Mouse (Mus musculus): Measurements from ENCODE around the gene Lhfpl2.

The Lhfpl2 gene

DNA sequence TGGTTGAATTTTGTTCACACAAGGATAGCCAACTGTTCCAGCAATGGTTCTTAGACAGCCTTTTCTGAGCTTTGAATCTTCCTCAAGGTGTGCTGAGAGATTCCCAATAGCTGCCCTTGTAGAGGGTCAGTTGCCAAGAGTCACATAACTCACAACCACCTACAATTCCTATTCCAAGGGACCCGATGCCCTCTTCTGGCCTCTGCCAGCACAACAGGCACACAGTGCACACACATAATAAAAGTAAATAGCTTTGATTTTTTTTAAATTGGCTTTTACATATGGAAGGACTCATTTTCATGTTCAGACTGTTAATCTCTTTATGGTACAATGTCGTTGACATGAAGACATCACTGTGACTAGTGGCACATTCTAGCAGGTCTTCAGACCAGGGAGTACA is 155.1 kb downstream of the Lhfpl2 start:
- DNase-seq (ENCODE audit: low spot score in 2 of 2): no peak

DNA sequence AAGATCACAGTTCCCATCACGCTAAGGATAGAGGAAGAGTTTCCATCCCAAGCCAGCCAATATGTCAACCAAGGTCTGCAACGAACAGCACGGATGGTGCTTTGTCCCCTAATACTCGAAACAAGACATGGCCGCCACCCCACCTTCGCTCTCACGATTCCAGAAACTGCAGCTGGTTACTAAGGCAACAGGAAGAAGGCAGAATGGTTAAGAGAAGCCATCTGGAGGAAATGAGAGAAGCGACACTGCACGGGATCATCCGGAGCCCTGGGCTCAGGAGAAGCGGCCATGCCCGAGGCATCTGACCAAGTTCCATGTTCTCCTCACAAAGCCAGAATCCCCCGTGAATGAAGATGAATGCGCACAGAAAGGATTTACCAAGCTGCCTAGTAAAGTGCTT is 166.0 kb downstream of the Lhfpl2 start:
- DNase-seq (ENCODE audit: low spot score in 2 of 2): no peak

DNA sequence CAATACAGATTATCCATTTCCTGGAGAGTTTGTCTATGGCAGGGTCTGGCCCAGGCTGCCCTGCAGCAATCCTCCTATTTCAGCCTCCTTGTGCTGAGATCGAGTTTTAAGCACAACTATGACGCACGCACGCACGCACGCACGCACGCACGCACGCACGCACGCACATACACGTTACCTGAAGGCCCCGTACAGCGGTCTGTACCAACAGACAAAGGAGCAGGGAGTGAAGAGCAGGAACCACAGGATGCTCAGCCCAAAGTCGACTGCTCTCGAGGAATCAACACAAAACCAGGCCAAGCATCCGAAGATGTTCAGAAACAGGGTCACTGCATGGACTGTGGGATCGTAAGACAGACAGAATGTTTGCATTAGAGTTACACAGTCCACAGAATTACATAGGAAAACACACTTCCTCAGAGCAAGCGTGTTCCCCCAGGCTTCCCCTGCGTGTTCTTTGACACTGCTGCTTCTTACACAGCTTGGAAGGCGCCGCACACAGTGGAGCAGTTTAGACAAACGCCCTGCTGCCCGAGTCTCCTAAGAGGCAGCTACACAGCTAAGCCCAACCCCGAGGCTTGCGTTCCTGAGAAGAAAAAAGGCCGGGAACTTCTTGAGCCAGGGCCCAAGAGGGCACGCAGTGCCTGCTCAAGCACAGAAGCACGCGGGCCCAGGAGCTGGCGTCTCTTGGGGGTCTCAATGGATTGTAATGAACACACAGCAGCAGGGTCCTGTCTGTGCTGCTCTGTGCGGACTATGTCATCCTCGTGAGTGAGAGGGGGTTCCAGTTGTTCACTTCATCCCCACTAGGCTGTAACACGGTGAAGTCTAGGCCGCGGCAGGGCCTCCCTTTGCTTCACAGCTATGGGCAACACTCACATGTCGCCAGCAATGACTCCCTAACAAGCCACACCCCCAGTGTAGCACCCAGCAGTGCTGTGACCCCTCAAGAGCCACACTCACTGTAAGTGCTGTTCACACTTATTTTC is 167.4 kb downstream of the Lhfpl2 start:
- no peak for DNase-seq (ENCODE audit: low spot score in 2 of 2)

DNA sequence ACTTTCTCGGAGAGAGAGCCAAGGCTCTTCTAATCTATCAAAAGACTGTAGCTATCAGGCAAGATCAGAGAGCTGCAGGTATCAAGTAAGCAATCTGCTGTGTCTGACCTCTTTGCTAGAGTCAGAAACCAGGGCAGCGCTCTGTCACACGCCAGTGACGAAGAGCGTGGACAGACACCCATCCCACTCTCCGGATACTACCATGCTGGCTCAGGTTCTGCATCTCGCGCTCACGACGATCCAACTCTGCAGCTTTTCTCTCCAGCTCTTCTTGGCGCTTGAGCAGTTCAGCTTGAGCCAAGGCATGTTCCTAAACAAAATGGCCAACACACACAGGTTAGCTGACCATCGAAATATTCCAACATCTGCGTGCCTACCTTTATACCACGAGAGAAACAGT is 174.3 kb downstream of the Lhfpl2 start:
- DNase-seq (ENCODE audit: low spot score in 2 of 2): no peak

DNA sequence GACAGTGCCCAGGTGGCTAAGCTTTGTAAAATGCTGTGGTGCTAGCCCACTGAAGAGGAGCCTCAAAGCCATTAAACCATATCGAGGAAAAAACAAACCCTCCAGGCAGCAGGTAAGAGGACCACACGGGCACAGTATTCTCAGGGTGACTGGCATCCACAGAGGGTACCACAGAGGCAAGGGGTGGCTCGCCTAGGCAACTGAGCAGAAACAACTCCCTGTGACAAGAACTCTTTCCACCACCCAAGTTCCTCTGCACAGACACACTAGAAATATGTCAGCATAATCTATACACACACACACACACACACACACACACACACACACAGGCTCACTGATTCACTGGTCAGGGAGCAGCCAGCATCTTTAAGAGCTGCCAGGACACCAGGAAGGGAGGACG is 181.9 kb downstream of the Lhfpl2 start:
- no peak for DNase-seq (ENCODE audit: low spot score in 2 of 2)

DNA sequence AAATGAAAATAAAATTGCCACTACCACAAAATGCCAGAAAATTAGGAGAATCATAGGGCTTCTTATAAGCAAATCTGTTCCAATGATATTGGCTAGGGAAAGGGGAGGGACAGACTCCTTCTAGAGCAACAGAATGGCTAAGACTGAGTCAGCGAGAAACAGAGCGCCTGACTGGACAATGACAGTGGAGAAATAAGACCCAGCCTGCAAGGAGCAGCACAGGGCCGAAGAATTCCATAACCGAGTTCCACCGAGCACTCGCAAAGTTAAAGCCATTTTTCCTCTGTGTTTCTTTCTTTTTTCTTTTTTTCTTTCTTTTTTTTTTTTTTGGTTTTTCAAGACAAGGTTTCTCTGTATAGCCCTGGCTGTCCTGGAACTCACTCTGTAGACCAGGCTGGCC is 182.5 kb downstream of the Lhfpl2 start:
- DNase-seq (ENCODE audit: low spot score in 2 of 2): no peak

DNA sequence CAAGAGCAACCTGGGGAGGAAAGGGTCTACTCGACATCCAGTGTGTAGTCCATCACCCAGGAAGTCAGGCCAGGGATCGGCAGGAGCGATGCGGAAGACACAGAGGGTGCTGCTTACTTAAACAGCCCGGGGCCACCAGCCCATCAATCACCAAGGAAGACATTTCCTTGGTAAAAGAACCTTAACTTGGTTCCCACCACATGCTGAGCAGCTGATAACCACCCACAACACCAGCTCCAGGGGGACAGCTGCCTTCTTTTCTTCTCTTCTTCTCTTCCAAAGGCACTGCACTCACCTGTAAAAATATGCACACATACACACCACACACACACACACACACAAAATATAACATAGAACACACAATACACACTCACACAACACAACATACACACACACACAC is 183.3 kb downstream of the Lhfpl2 start:
- no peak for DNase-seq (ENCODE audit: low spot score in 2 of 2)

DNA sequence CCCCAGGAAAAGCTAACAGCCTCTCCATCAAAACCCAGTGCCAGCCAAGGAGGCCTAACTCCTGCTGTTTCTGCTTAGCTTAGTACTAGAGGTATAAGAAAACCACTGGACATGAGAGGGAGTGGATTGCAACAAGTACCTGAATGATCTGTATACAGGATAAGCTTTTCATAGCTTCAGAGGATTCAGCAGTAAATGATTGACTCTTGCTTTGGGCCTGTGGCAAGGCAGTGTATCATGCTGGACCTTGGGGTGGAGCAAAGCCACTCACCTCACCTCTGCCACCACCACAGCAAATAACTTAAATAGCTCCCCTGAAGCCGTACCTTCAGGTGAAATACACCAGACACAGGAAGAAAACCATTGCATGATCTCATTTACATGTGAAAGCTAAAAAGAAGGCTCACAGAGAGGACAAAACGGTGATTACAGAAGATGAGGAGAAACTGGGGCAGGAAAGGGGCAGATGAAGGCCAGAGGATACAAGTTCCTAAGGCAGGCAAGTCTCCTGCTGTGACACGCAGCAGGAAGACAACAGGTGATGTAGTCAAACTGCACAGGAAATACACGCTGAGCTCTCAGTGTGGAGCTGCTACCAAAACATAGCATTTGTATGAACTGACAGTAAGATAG is 184.4 kb downstream of the Lhfpl2 start:
- DNase-seq (ENCODE audit: low spot score in 2 of 2): no peak

DNA sequence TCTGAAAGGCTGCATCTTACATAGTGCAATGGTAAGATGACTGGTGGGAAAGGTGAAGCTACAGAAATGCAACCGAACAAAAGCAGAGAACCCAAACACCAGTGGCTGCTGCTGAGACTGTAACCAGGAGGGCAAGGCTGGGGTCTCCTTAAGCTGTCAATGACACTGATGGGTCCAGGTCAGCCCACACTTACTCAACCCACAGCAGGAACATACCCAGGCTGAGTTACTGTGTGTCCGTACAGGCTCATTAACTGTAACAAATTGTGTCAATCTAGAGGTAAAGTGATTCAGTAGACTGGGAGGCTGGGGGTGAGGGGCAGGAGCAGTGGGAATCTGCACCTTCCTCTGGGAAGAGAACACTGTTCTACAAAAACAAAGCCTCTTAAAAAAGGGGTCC is 185.3 kb downstream of the Lhfpl2 start:
- no peak for DNase-seq (ENCODE audit: low spot score in 2 of 2)

Data from cerebellum, postnatal 4 days (tissue).